Mouse (Mus musculus) lung, postnatal 14 days (tissue): ENCODE measurements at regions not wholly inside any gene's neighbourhood (a gene's known extent, or its start where the extent isn't known, plus 50 kb on each side); places are given as distances from the start of the nearest gene placed in this dataset.

Experiments
- DNase-seq: peaks from one replicate; pipeline ENCODE4 v3.0.0; 2021

DNA sequence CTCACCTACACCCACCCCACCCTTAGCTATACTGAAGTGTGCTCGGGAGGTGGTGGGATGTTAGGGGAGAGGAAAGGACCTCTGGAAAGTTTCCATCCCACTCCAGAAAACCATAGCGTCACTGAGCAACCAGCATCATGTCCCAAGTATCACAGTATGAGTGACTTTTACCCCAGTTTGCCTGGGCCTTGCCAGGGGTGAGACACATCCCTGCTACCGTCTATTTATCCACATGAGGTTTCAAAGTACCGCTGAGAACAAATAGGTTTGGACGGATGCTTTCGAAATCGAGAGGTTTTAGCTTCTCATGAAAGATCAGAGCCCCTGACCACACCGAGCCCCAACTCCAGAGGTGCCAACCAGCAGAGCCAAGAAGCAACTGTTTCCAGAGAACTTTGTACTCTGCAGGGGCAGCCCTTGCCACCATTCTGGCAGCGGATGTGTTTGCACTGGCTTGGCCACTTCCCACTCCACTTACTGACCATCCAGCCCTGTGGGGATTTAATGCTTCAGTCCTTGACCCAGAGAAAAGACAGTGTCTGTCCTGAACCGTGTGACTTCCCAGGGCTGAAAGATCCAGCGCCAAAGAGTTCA, 107.3 kb upstream of the Nectin1 start:
- no peak for DNase-seq

DNA sequence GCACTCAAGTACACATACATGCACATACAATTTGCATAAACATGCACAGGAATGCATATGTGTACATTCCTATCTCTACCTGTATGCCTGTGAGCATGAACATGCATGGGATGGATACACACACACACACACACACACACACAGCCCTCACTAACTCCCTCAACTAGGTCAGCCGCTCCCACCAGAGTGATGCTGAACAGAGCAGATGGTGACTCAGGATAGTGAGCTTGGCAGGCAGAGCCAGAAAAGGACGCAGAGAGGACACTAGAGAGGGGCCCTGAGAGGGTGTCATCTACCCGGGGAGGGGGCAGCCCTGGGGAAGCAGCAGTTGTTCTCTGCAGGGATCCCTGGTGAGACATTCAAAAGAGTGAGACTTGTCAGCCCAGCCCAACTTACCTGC, 85.6 kb upstream of the Nectin1 start:
- no peak for DNase-seq

GRCm38 (mm10) chr9:43659237-43659636, 84.5 kb upstream of the Nectin1 start:
- DNase-seq: no peak

GRCm38 (mm10) chr9:43660151-43660550, 83.6 kb upstream of the Nectin1 start:
- DNase-seq: no peak

GRCm38 (mm10) chr9:43660896-43661563, 82.8 kb upstream of the Nectin1 start:
- DNase-seq: no peak

GRCm38 (mm10) chr9:43661646-43662045, 82.1 kb upstream of the Nectin1 start:
- no peak for DNase-seq

- DNase-seq: no peak
Observed at GRCm38 (mm10) chr9:43667386-43667785, 76.4 kb upstream of the Nectin1 start.

- DNase-seq: no peak
Observed at GRCm38 (mm10) chr9:43667974-43668373, 75.8 kb upstream of the Nectin1 start.

DNA sequence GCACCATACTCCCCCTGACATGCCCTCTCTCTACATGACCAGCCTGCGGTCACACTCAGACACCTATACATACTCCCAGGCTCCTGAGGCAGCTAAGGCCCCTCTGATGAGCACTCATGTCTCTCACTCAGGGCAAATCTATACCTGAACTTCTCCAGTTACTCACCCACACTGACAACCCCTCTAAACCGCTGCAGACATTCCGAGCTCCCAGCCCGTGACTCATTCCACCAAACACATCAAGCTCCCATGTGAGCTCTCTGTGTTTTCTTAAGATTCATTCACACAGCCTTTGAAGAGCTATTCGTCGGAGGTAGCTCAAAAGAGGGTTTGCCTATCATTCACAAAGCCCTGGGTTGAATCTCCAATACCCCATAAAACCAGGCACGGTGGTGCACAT, 75.1 kb upstream of the Nectin1 start:
- DNase-seq: no peak

DNA sequence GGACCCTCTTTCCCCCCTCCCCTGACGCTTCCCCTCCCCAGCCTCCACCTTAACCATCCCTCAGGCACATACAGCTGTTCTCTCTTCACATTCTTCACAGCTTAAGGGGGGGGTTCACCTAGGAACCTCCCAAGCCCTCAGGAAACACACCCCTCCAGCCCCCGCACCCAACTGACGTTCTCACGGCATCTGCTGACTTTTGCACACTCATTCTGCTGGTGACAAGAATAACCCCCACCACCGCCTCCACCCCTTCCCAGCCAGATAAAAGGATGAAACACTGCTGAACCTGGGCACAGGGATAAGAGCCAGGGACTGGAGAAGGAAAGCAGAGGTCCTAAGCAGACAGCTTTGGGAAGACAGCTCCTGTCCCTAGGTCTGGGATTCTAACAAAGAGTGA, 73.2 kb upstream of the Nectin1 start:
- no peak for DNase-seq

GRCm38 (mm10) chr9:43673171-43673680, 70.6 kb upstream of the Nectin1 start:
- DNase-seq: no peak

DNA sequence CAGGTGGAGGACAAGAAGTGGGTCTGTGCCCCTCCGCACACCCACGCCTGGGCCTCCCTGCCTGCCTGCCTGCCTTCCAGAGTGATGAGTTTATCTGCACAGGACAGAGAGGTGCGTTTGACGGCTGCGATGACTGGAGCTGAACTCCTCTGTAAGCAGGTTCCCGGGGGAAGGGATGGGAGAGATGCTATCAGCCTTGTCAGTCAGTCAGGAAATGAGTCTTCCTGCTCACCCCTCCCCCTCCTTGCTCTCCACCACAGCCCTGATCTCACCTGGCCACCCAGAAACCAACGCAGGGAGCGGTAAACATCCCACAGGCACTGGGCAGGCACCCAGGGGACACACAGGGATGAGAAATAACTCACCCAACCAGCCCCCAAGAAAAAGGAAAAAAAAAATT, 69.5 kb upstream of the Nectin1 start:
- no peak for DNase-seq

DNA sequence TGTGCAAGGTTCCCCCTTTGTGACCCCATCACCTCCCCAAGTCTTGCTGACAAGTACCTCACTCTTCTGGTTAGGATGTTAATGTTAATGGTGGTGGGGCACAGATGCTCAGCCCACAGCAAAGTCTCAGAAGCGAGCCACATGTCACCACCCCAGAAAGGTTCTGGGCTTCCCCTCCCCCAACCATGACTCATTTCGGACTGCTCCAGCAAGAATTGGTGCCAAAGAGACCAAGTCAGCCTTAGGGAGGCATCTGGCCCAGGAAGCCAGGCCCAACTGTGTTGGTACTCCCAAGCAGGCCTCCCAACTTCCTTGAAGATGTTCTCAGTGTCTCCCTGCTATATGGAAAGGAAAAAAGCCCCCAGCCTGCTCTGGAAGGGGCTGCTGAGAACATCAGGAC, 67.8 kb upstream of the Nectin1 start:
- DNase-seq: no peak

DNA sequence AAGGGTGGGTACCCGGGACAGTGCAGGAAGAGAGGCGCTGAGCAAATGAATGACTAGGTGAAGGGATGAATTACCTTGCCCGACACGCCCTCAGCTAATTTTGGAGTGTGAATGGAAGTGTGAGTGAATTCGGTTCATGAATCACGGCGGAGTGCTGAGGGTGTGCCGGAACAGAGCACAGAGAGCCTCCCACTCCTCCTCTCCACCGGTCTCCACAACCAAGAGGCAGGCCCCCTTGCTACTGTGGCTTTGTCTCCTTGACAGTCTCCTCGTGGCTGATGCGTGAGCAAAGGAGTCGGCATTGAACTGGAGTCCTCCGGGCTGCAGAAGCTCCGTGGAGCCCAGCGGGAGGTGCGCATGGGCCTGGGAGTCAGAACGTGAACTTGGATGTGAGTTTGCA, 64.5 kb upstream of the Nectin1 start:
- DNase-seq: no peak

DNA sequence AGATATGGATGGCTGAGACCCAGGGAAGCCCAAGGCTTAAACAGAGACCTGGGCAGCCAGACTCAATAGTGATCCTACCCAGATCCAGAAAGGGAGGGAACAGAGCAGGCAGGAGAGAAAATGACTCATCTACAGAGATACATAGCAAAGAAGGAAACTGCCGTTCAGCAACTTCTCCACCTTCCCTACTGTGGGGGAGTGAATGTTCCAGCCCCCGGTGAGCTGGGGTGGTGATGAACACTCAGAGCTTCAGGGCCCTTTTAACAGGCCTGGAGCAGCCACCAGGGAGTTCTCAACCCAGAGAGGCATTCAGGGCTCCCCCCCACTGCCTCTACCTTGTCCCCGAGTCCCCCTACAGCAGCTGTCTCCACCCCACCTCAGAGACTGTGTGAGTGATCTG, 62.5 kb upstream of the Nectin1 start:
- no peak for DNase-seq

DNA sequence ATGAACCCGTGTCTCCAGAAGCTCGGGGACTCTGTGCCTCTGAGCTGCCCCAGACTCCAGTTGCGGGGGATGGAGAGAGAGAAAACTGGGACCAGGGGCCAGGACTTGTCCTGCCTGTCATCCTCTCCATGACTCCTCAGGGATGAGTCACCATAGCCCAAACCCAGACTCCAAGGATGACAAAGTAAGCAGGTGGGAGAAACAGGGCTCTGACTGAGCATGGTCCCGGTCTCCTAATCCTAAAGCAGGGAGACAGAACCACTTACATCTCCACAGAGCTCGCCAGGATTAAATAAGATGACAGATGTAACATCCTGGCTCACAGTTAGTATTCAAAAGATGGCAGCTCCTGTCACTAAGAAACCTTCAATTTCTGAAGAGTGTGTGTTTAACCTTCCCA, 61.7 kb upstream of the Nectin1 start:
- no peak for DNase-seq

GRCm38 (mm10) chr9:43684596-43684995, 59.2 kb upstream of the Nectin1 start:
- no peak for DNase-seq

DNA sequence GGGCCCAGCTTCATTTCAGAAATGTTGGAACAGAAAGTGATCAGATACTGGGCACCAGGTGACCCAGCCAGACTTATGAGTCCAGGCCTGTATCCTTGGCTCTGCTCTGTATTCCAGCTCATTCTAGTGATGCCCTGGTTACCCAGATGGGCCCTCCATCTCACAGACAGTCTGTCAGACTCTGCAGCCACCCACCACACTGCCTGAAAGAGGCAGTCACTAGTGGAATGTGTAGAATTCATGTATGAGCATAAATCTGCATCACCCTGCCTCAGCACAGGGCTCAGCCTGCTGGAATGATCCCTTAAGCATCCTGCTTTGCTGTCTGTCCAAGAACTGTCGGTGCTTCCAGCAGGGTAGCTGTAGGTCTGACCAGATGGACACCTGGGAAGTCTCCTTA, 51.8 kb upstream of the Nectin1 start:
- DNase-seq: no peak

- no peak for DNase-seq
Observed at GRCm38 (mm10) chr9:43692538-43692937, 51.2 kb upstream of the Nectin1 start.
